Mouse (Mus musculus): ENCODE data around the gene Nubp2. TPM values are rescaled to one million over a fixed set of nuclear protein-coding genes. Genes with fewer than 3 reads are reported as not detected.
A peak's percentile ranks its signal among the peaks of the same experiment; 100 is the strongest.

The Nubp2 gene
- total and polyA plus RNA-seq, 3 experiments, result 17.8 to 22.7 (median 18.2) TPM

DNA sequence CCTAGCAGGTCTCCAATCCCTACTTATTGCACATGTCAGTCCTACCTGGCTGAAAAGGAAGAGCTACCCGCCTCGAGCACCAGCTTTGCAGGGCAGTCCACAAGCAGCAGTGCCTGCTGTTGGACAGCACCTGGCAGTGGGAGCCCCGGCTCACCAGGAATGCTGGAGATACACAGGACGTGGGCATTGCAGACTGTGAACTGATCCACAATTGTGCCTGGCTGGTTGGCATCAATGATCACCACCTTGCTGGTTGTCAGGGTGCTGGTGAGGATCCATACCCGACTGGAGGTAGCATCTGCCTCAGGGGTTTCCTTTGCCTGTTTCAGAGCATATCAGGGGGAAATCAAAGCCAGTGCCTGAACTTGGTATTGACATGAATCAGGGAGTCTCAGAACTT is 16.0 kb upstream of the Nubp2 start:
- no peak for DNase-seq
- whole genome bisulfite sequencing, result 91% methylated on average over 5 of the region's 5 CpGs
- Histone ChIP-seq H3K27ac (no peak overlapping the region), H3K4me1 (ENCODE audit: control insufficient read depth, insufficient read depth, low read length) (peaks cover 2% of the 10 kb centered on the region), H3K36me3 (ENCODE audit: control insufficient read depth, insufficient read depth, low read length) (no peaks in the 10 kb centered on the region), H3K4me3 (no peak overlapping the region), H3K9ac (ENCODE audit: low read depth, low read length) (no peak overlapping the region), H3K79me2 (replicated peaks; ENCODE audit: control insufficient read depth, insufficient read depth, low read length) (no peaks in the 10 kb centered on the region), H3K27me3 (ENCODE audit: control insufficient read depth, insufficient read depth, low read length) (no peaks in the 10 kb centered on the region)
- intact Hi-C loops (cut with DNase I), result no loop called here
- TF ChIP-seq EP300 (IDR thresholded peaks at IDR 0.05; ENCODE audit: insufficient read depth, low read depth, low read length) (no peak), POLR2A (IDR thresholded peaks at IDR 0.05; ENCODE audit: insufficient read depth, low read depth, low read length) (no peak), CTCF (IDR thresholded peaks at IDR 0.05) (no peak)

DNA sequence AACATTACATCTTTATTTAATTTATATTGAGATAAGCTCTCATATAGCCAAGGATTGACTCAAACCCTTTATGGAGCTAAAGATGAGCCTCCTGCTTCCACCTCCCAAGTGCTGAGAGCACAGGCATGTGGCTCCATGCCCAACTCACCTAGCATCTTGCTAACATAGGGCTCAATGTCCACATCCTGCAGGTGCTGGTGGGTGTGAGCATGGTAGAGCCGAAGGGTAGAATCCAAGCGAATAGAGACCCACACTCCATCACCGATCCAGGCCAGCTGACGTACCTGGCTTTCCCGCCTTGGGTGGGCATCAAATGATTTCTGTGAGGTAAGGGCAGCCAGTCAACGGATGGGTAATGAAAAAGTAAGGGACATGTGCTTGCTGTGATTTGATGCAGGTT is 13.9 kb upstream of the Nubp2 start:
- no peak for DNase-seq
- H3K4me1 ChIP-seq (ENCODE audit: control insufficient read depth, insufficient read depth, low read length), result peaks cover 3% of the 10 kb centered on the region
- H3K27ac ChIP-seq, result no peak overlapping the region
- intact Hi-C loops (cut with DNase I), result no loop called here
- H3K79me2 ChIP-seq (replicated peaks; ENCODE audit: control insufficient read depth, insufficient read depth, low read length), result no peaks in the 10 kb centered on the region
- H3K4me3 ChIP-seq, result no peak overlapping the region
- 98% methylated on average over 6 of the region's 6 CpGs for WGBS
- no peak overlapping the region for H3K9ac ChIP-seq (ENCODE audit: low read depth, low read length)
- no peak for TF ChIP-seq EP300 (IDR thresholded peaks at IDR 0.05; ENCODE audit: insufficient read depth, low read depth, low read length)
- TF ChIP-seq POLR2A (IDR thresholded peaks at IDR 0.05; ENCODE audit: insufficient read depth, low read depth, low read length), result no peak
- no peak for TF ChIP-seq CTCF (IDR thresholded peaks at IDR 0.05)
- no peaks in the 10 kb centered on the region for H3K36me3 ChIP-seq (ENCODE audit: control insufficient read depth, insufficient read depth, low read length)
- H3K27me3 ChIP-seq (ENCODE audit: control insufficient read depth, insufficient read depth, low read length), result no peaks in the 10 kb centered on the region

DNA sequence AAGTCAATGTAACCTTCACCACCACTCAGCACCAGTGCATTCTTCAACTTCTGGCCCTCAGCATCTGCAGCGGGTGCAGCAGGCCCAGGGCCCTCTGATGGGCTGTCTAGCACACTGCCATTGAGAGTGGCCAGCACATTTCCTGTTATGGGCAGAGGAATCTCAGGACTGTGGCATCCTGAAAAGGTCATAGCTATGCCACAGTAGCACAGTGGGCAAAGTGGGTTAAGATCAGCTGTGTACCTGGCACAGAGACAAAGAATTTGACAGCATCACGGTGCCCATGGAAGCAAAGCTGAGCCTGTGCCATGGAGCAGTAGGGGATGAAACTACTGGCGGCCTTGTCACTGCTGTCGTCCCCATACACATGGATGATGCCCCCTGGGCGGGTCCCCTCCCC is 13.0 kb upstream of the Nubp2 start:
- Histone ChIP-seq H3K27me3 (ENCODE audit: control insufficient read depth, insufficient read depth, low read length) (no peaks in the 10 kb centered on the region), H3K27ac (peak overlapping the region; percentile 46), H3K4me3 (no peak overlapping the region), H3K79me2 (replicated peaks; ENCODE audit: control insufficient read depth, insufficient read depth, low read length) (no peaks in the 10 kb centered on the region), H3K4me1 (ENCODE audit: control insufficient read depth, insufficient read depth, low read length) (peaks cover 3% of the 10 kb centered on the region), H3K9ac (ENCODE audit: low read depth, low read length) (no peak overlapping the region), H3K36me3 (ENCODE audit: control insufficient read depth, insufficient read depth, low read length) (no peaks in the 10 kb centered on the region)
- peak; percentile 48; the same call in 1 of the 2 replicates for TF ChIP-seq EP300 (IDR thresholded peaks at IDR 0.05; ENCODE audit: insufficient read depth, low read depth, low read length)
- peak; percentile 7; the same call in 1 of the 2 replicates for TF ChIP-seq CTCF (IDR thresholded peaks at IDR 0.05)
- no peak for TF ChIP-seq POLR2A (IDR thresholded peaks at IDR 0.05; ENCODE audit: insufficient read depth, low read depth, low read length)
- DNase-seq, result peak; percentile 46 to 70
- 56% methylated on average over 5 of the region's 5 CpGs for WGBS
- intact Hi-C loops (cut with DNase I), result no loop called here

DNA sequence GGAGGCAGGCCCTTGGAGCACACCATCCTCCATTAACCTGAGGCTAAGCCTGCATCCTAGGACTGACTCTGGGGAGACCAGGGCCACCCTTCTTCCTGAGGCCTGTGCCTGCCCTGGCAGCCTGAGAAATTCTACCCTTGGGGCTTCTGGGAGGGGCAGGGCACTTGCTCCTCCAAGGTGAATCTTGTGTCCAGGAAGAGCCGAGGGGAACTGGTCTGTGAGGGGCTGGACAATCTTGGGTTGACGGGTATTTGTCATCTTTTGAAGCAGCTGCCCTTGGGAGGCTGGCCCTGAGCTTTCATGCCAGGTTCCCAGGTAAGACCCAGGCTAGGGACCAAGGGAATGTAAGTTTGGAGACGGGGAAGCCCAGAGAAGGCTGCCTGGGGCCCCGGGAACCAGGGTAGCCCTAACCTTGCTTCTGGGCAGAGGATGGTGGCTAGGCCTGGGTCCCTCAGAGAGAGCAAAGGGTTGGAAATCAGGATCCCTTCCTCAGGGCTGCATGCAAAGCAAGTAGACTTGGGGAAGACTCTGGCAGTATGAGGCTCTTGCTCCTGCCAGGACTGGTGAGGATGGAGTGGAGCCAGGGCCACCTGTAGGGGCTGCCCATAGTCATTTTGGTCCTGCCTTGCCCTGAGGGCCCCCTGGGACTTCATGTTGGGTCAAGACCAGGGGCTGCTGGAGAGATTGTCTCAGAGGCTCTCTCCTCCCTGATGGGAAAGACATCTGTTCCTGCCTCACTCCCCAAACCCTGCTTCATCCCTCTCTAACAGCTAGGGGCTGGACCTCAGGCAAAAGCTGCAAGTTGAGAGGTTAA is 12.1 kb upstream of the Nubp2 start:
- intact Hi-C loops (cut with DNase I), result no loop called here
- H3K27ac ChIP-seq, result peak overlapping the region; percentile 46
- TF ChIP-seq CTCF (IDR thresholded peaks at IDR 0.05) (no peak), EP300 (IDR thresholded peaks at IDR 0.05; ENCODE audit: insufficient read depth, low read depth, low read length) (no peak)
- no peak overlapping the region for H3K9ac ChIP-seq (ENCODE audit: low read depth, low read length)
- 84% methylated on average over 4 of the region's 4 CpGs for WGBS
- H3K27me3 ChIP-seq (ENCODE audit: control insufficient read depth, insufficient read depth, low read length), result no peaks in the 10 kb centered on the region
- H3K4me3 ChIP-seq, result no peak overlapping the region
- peaks cover 3% of the 10 kb centered on the region for H3K4me1 ChIP-seq (ENCODE audit: control insufficient read depth, insufficient read depth, low read length)
- DNase-seq, result peak in 1 of 2 experiments; percentile 33
- no peaks in the 10 kb centered on the region for H3K79me2 ChIP-seq (replicated peaks; ENCODE audit: control insufficient read depth, insufficient read depth, low read length)
- no peaks in the 10 kb centered on the region for H3K36me3 ChIP-seq (ENCODE audit: control insufficient read depth, insufficient read depth, low read length)

DNA sequence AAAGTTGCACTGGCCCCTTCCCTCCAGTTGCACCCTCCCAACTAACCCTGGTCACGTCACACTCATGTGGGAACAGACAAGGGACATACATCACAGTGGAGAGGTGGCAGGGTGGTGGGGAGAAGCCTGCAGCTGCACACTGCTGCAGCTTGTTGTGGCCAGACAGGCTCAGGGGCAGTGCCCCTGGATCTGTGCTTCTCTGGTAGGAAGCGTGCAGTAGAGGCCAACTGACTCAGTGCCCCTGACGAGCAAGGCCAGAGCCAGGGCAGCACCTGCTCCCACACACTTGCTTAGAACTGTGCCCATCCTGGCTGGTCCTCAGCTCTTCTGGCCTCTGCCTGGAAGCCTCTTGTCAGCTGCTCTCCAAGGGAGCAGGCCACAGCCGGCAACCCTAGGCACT is 11.5 kb upstream of the Nubp2 start:
- intact Hi-C loops (cut with DNase I), result no loop called here
- no peak overlapping the region for H3K9ac ChIP-seq (ENCODE audit: low read depth, low read length)
- H3K36me3 ChIP-seq (ENCODE audit: control insufficient read depth, insufficient read depth, low read length), result no peaks in the 10 kb centered on the region
- 86% methylated on average over 4 of the region's 4 CpGs for WGBS
- H3K27ac ChIP-seq, result no peak overlapping the region
- TF ChIP-seq EP300 (IDR thresholded peaks at IDR 0.05; ENCODE audit: insufficient read depth, low read depth, low read length), result no peak
- TF ChIP-seq CTCF (IDR thresholded peaks at IDR 0.05), result no peak
- no peak for TF ChIP-seq POLR2A (IDR thresholded peaks at IDR 0.05; ENCODE audit: insufficient read depth, low read depth, low read length)
- no peaks in the 10 kb centered on the region for H3K27me3 ChIP-seq (ENCODE audit: control insufficient read depth, insufficient read depth, low read length)
- peaks cover 3% of the 10 kb centered on the region for H3K4me1 ChIP-seq (ENCODE audit: control insufficient read depth, insufficient read depth, low read length)
- no peak overlapping the region for H3K4me3 ChIP-seq
- H3K79me2 ChIP-seq (replicated peaks; ENCODE audit: control insufficient read depth, insufficient read depth, low read length), result no peaks in the 10 kb centered on the region
- DNase-seq, result no peak

DNA sequence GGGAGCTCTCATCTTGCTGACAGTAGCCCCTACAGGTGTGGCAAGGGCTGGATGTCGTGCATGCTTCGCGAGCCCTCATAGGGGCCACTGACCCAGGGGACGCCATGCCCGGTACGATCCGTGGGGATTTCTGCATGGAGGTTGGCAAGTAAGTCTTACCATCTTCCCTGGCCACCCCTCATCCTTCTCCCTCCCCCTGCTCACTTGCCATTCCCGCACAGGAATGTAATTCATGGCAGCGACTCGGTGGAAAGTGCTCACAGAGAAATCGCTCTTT is 10.8 kb upstream of the Nubp2 start:
- intact Hi-C loops (cut with DNase I), result no loop called here
- Histone ChIP-seq H3K79me2 (replicated peaks; ENCODE audit: control insufficient read depth, insufficient read depth, low read length) (no peaks in the 10 kb centered on the region), H3K27me3 (ENCODE audit: control insufficient read depth, insufficient read depth, low read length) (no peaks in the 10 kb centered on the region), H3K27ac (peak overlapping the region; percentile 92), H3K4me3 (peak overlapping the region; percentile 93), H3K36me3 (ENCODE audit: control insufficient read depth, insufficient read depth, low read length) (no peaks in the 10 kb centered on the region), H3K9ac (ENCODE audit: low read depth, low read length) (peak overlapping the region; percentile 71), H3K4me1 (ENCODE audit: control insufficient read depth, insufficient read depth, low read length) (peaks cover 3% of the 10 kb centered on the region)
- no peak for DNase-seq
- TF ChIP-seq EP300 (IDR thresholded peaks at IDR 0.05; ENCODE audit: insufficient read depth, low read depth, low read length), result 0 out of 2 replicates have a peak, but pooled peaks have one; percentile 13
- TF ChIP-seq CTCF (IDR thresholded peaks at IDR 0.05), result no peak
- WGBS, result 51% methylated on average over 11 of the region's 11 CpGs

All from heart, adult 2 months (tissue).